Comparison of ENCODE assay signal across 10 mouse cellular contexts in the genomic region with DNA sequence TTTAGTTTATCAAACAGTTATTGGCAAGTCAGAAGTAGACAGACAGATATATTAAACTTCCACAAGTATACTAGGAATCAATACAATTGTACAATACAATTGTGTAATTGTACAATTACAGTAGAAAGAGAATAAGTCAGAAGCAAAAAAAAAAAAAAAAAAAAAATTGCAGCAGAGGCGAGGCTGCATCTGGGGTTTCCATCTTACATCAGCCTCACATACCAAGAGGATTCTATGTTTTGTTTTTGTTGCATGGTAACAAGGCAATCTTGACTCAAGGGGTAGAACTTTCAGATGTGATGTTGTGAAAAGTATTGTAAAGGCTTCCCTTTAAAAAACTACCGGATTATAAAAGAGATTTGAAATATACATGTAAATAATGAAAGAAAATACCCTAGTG. TPM values are rescaled to one million over a fixed set of nuclear protein-coding genes. Genes with fewer than 3 reads are reported as not detected.
DNase-seq lines count a peak whose midpoint lies in the region; ATAC-seq and TF ChIP-seq lines count a peak whose summit lies in the region.
"Had no signal": no experiment of that assay in that cellular context is flagged by ENCODE, and none has a peak within 500 bp of the region (broad histone marks: within the 10 kb centered on the region; RNA-seq: fewer than 3 reads in every experiment).

No protein-coding gene starts in this region.

- intact Hi-C loops in left cerebral cortex, postnatal 36 days (cut with DNase I): loop anchor here (10.0 kb wide), 1 partner anchor 552 kb away; no protein-coding TSS in a partner anchor

- dilution Hi-C loops in CH12.LX (cut with MboI; ENCODE audit: extremely low pct_ligation_motif_present, extremely low pct_unique_long_range_greater_than_20kb, low sequenced_read_pairs): no loop called here

- 41% methylated on average over 2 of the region's 2 CpGs for WGBS in cerebellum, adult 2 months
- WGBS in intestine, embryonic 14.5 days: 50% methylated on average over 2 of the region's 2 CpGs
- WGBS in intestine, embryonic 16.5 days: 45% methylated on average over 2 of the region's 2 CpGs

- H3K9me3 ChIP-seq in intestine, embryonic 14.5 days (ENCODE audit: control insufficient read depth, low read length): no peaks in the 10 kb centered on the region
- no peaks in the 10 kb centered on the region for H3K9me3 ChIP-seq in intestine, embryonic 16.5 days (ENCODE audit: control insufficient read depth, low read length)
- no peaks in the 10 kb centered on the region for H3K9me3 ChIP-seq in CH12.LX (replicated peaks; ENCODE audit: low read length)
- H3K9me3 ChIP-seq: lung, embryonic 15.5 days; stomach, embryonic 15.5 days had no signal

- no peak for DNase-seq in cerebellum, adult 2 months
- no peak for DNase-seq in intestine, embryonic 14.5 days (ENCODE audit: low spot score)
- peak; percentile 64 for DNase-seq in CH12.LX (ENCODE audit: extremely low read depth)
- DNase-seq in cerebellum, postnatal 10 days: no peak
- no peak for DNase-seq in left cerebral cortex, postnatal 36 days (ENCODE audit: low spot score in 2 of 2)

- H3K27me3 ChIP-seq in cerebellum, adult 2 months (ENCODE audit: control insufficient read depth, insufficient read depth, low read length): no peaks in the 10 kb centered on the region
- H3K27me3 ChIP-seq in intestine, embryonic 14.5 days (replicated peaks; ENCODE audit: control insufficient read depth, insufficient read depth, low read length): no peaks in the 10 kb centered on the region
- H3K27me3 ChIP-seq in intestine, embryonic 16.5 days (replicated peaks; ENCODE audit: control insufficient read depth, insufficient read depth, low read length): no peaks in the 10 kb centered on the region
- no peaks in the 10 kb centered on the region for H3K27me3 ChIP-seq in CH12.LX (replicated peaks)
- H3K27me3 ChIP-seq: lung, embryonic 15.5 days; stomach, embryonic 15.5 days had no signal

- peak; percentile 42 for TF ChIP-seq EP300 in CH12.LX (IDR thresholded peaks at IDR 0.05; ENCODE audit: low read length)

- in situ Hi-C loops in CH12.LX (cut with MboI; ENCODE audit: low pct_ligation_motif_present, low pct_unique_long_range_greater_than_20kb, low sequenced_read_pairs): no loop called here

- no peaks in the 10 kb centered on the region; the same call in 1 of the 2 replicates for H3K4me1 ChIP-seq in cerebellum, adult 2 months (ENCODE audit: control insufficient read depth, insufficient read depth, low read length)
- H3K4me1 ChIP-seq in intestine, embryonic 14.5 days (replicated peaks; ENCODE audit: control insufficient read depth, insufficient read depth, low read length): no peaks in the 10 kb centered on the region
- 0 out of 2 replicates have a peak, but pooled peaks cover 2% of the 10 kb centered on the region for H3K4me1 ChIP-seq in intestine, embryonic 16.5 days (ENCODE audit: control insufficient read depth, insufficient read depth, low read length)
- H3K4me1 ChIP-seq in CH12.LX (ENCODE audit: control insufficient read depth in 1 of 2, insufficient read depth in 2 of 2): peaks cover 3 to 13% of the 10 kb centered on the region in 2 experiments; a peak in 3 of 4 replicates
- H3K4me1 ChIP-seq: stomach, embryonic 15.5 days had no signal

- H3K4me2 ChIP-seq in intestine, embryonic 14.5 days (ENCODE audit: low read length): peak overlapping the region; percentile 70
- no peak overlapping the region for H3K4me2 ChIP-seq in intestine, embryonic 16.5 days (ENCODE audit: low read depth, low read length)
- H3K4me2 ChIP-seq in CH12.LX (ENCODE audit: insufficient read depth, low read depth, poor library complexity, severe bottlenecking): no peak overlapping the region

- no peak overlapping the region for H3K9ac ChIP-seq in intestine, embryonic 14.5 days (ENCODE audit: low read length)
- no peak overlapping the region for H3K9ac ChIP-seq in intestine, embryonic 16.5 days (ENCODE audit: low read depth, low read length)
- H3K9ac ChIP-seq in CH12.LX (ENCODE audit: insufficient read depth, low read depth): no peak overlapping the region; the same call in 1 of the 2 replicates

- no peak overlapping the region for H3K27ac ChIP-seq in cerebellum, adult 2 months (ENCODE audit: insufficient read depth, low read length)
- no peak overlapping the region for H3K27ac ChIP-seq in intestine, embryonic 14.5 days (ENCODE audit: low read depth)
- H3K27ac ChIP-seq in intestine, embryonic 16.5 days (ENCODE audit: low read length): no peak overlapping the region
- H3K27ac ChIP-seq in CH12.LX (ENCODE audit: insufficient read depth, low read depth): no peak overlapping the region

- no peak for TF ChIP-seq POLR2A in cerebellum, adult 2 months (IDR thresholded peaks at IDR 0.05; ENCODE audit: borderline replicate concordance, insufficient read depth, low read length)
- TF ChIP-seq POLR2A in CH12.LX (IDR thresholded peaks at IDR 0.05; ENCODE audit: low read depth, low read length): no peak

- H3K36me3 ChIP-seq in intestine, embryonic 14.5 days (ENCODE audit: control insufficient read depth, insufficient read depth, low read length): no peaks in the 10 kb centered on the region
- H3K36me3 ChIP-seq in intestine, embryonic 16.5 days (ENCODE audit: control insufficient read depth, insufficient read depth, low read length): no peaks in the 10 kb centered on the region
- H3K36me3 ChIP-seq in CH12.LX (replicated peaks in 1 of 2; ENCODE audit: control insufficient read depth in 1 of 2, insufficient read depth in 1 of 2, low read length in 1 of 2): peaks cover 0 to 2% of the 10 kb centered on the region in 2 experiments
- H3K36me3 ChIP-seq: lung, embryonic 15.5 days; stomach, embryonic 15.5 days had no signal

- peak overlapping the region; percentile 81 for H3K4me3 ChIP-seq in cerebellum, adult 2 months (replicated peaks; ENCODE audit: insufficient read depth, low read depth, low read length)
- H3K4me3 ChIP-seq in intestine, embryonic 14.5 days (ENCODE audit: low read depth, low read length): peak overlapping the region; percentile 86
- no peak overlapping the region for H3K4me3 ChIP-seq in intestine, embryonic 16.5 days (ENCODE audit: low read length)
- H3K4me3 ChIP-seq in CH12.LX (replicated peaks in 1 of 3; ENCODE audit: low read depth in 2 of 3, low read length in 2 of 3, poor library complexity in 1 of 3): peak overlapping the region in 1 of 3 experiments; percentile 61

- peaks cover 27% of the 10 kb centered on the region for H3K79me2 ChIP-seq in CH12.LX (replicated peaks; ENCODE audit: control insufficient read depth, extremely low read depth, insufficient read depth, poor library complexity, severe bottlenecking)

- TF ChIP-seq RAD21 in CH12.LX (IDR thresholded peaks at IDR 0.05; ENCODE audit: low read depth, low read length): no peak

- no peak for TF ChIP-seq CTCF in cerebellum, adult 2 months (IDR thresholded peaks at IDR 0.05; ENCODE audit: borderline replicate concordance, insufficient read depth, low read depth, low read length)
- TF ChIP-seq CTCF in CH12.LX (conservative IDR thresholded peaks at IDR 0.05 in 1 of 2, IDR thresholded peaks at IDR 0.05 in 1 of 2; ENCODE audit: low read depth in 2 of 2, low read length in 2 of 2): no peak

- no peak for ATAC-seq in cerebellum, adult (ENCODE audit: insufficient number of reproducible peaks, low FRiP score, low TSS enrichment)
- no peak for ATAC-seq in intestine, embryonic 14.5 days (replicated peaks; ENCODE audit: low FRiP score, low TSS enrichment, low read depth)
- ATAC-seq in intestine, embryonic 16.5 days: no peak
- ATAC-seq in granulocyte monocyte progenitor cell, adult 5-6 weeks (replicated peaks; ENCODE audit: poor library complexity, severe bottlenecking): peak; percentile 31

TF ChIP-seq in CH12.LX, 34 proteins besides CTCF, POLR2A, EP300 and RAD21:
- TF ChIP-seq MAX (IDR thresholded peaks at IDR 0.05; ENCODE audit: low read length) (no peak), MAFK (IDR thresholded peaks at IDR 0.05; ENCODE audit: insufficient replicate concordance, low read length) (no peak), GABPA (IDR thresholded peaks at IDR 0.05; ENCODE audit: insufficient replicate concordance, low read depth, low read length) (no peak), POLR2AphosphoS2 (IDR thresholded peaks at IDR 0.05; ENCODE audit: low read depth, low read length) (no peak), JUND (conservative IDR thresholded peaks at IDR 0.05; ENCODE audit: low read depth, low read length) (no peak), RCOR1 (conservative IDR thresholded peaks at IDR 0.05; ENCODE audit: low read depth, low read length) (no peak), ZNF384 (IDR thresholded peaks at IDR 0.05; ENCODE audit: low read depth, low read length) (peak; percentile 97), TCF12 (IDR thresholded peaks at IDR 0.05; ENCODE audit: low read depth, low read length) (no peak), ZKSCAN1 (IDR thresholded peaks at IDR 0.05; ENCODE audit: borderline replicate concordance, low read depth, low read length) (no peak), PAX5 (IDR thresholded peaks at IDR 0.05; ENCODE audit: low read length) (no peak), NELFE (IDR thresholded peaks at IDR 0.05; ENCODE audit: low read depth, low read length) (no peak), SIN3A (IDR thresholded peaks at IDR 0.05; ENCODE audit: low read length) (0 out of 2 replicates have a peak, but pooled peaks have one; percentile 53), IRF4 (IDR thresholded peaks at IDR 0.05; ENCODE audit: low read depth, low read length) (0 out of 2 replicates have a peak, but pooled peaks have one; percentile 8), USF1 (IDR thresholded peaks at IDR 0.05; ENCODE audit: low read depth, low read length) (no peak), TBP (conservative IDR thresholded peaks at IDR 0.05; ENCODE audit: low read depth, low read length) (no peak), NRF1 (IDR thresholded peaks at IDR 0.05; ENCODE audit: low read depth, low read length) (no peak), CHD2 (IDR thresholded peaks at IDR 0.05; ENCODE audit: low read length) (no peak), E2F4 (IDR thresholded peaks at IDR 0.05; ENCODE audit: insufficient replicate concordance, low read depth, low read length) (no peak)
TF ChIP-seq in CH12.LX: peak in this region for 3.

RNA-seq across cellular contexts. Expression of a gene that starts 0.5 kb away (rescaled TPM):
- 15.6 and 16.5 TPM in 2 replicates for polyA plus RNA-seq in cerebellum, adult 2 months (2012; rRNA removed)
- polyA plus RNA-seq in intestine, embryonic 14.5 days (2014; fragmentation: Nextera tagmentation; extraction: Ambion mirVana): 12.8 and 14.6 TPM in 2 replicates
- 8.8 TPM in 2 replicates for polyA plus RNA-seq in intestine, embryonic 16.5 days (2015; fragmentation: Nextera tagmentation; extraction: Ambion mirVana)
- 25.8 and 30.2 TPM in 2 replicates for total RNA-seq in CH12.LX (2012; rRNA removed)
- 59.2 and 60.8 TPM in 2 replicates for total RNA-seq in CH12.LX (2014; rRNA removed)
- polyA plus RNA-seq in CH12.LX (2012; ENCODE audit: insufficient read length, low read depth): 28.4 and 30.7 TPM in 2 replicates
- 14.4 and 16.7 TPM in 2 replicates for total RNA-seq in granulocyte monocyte progenitor cell, adult 5-6 weeks (2014; fragmentation: Nextera tagmentation)
- total RNA-seq in granulocyte monocyte progenitor cell, adult 5-6 weeks (2017): 11.1 and 20.6 TPM in 2 replicates
- total RNA-seq in left cerebral cortex, postnatal 36 days (2021): 10 to 100 TPM; 27.2 to 36.1 TPM
